Mouse (Mus musculus) intestine, embryonic 14.5 days (tissue): Measurements from ENCODE around the gene Vmn2r8. TPM values are rescaled to one million over a fixed set of nuclear protein-coding genes. Genes with fewer than 3 reads are reported as not detected.
"Not testable (repeated sequence)": the region's sequence is repeated elsewhere in the genome, so short reads cannot be mapped to it uniquely, and the experiment has no call there.

Source experiments
- ATAC-seq: fragments of 200-750 bp; cut with Nextera tagmentation; replicated peaks from 2 replicates; pipeline ENCODE4 v1.8.0; 2017; ENCODE audit warnings: low read depth, moderate number of reproducible peaks, moderate TSS enrichment, moderate library complexity; ENCODE audit not compliant: low FRiP score, low TSS enrichment
- DNase-seq: peaks from one replicate; pipeline ENCODE4 v3.0.0-alpha.2; 2018; ENCODE audit warnings: low spot score
- H3K27ac ChIP-seq: fragments of 300-500 bp; sonication (generic); 2 replicates; pipeline ENCODE4 v1.5.1; 2014; ENCODE audit warnings: low read depth, mild to moderate bottlenecking, control low read depth
- H3K27me3 ChIP-seq: fragments of 300-500 bp; sonication (generic); replicated peaks from 2 replicates; pipeline ENCODE4 v1.6.1; 2014; ENCODE audit warnings: low read length, control low read depth; ENCODE audit not compliant: control insufficient read depth, insufficient read depth
- H3K36me3 ChIP-seq: fragments of 300-500 bp; sonication (generic); 2 replicates; pipeline ENCODE4 v1.6.1; 2014; ENCODE audit warnings: low read length, control low read depth; ENCODE audit not compliant: control insufficient read depth, insufficient read depth
- H3K4me1 ChIP-seq: fragments of 300-500 bp; sonication (generic); replicated peaks from 2 replicates; pipeline ENCODE4 v1.6.1; 2014; ENCODE audit warnings: low read length, control low read depth, mixed read lengths; ENCODE audit not compliant: control insufficient read depth, insufficient read depth
- H3K4me2 ChIP-seq: fragments of 300-500 bp; sonication (generic); 2 replicates; pipeline ENCODE4 v1.6.1; 2014; ENCODE audit warnings: low read length
- H3K4me3 ChIP-seq: fragments of 300-500 bp; sonication (generic); 2 replicates; pipeline ENCODE4 v1.5.1; 2014; ENCODE audit warnings: low read depth, low read length, control low read depth, mixed read lengths
- H3K9ac ChIP-seq: fragments of 300-500 bp; sonication (generic); 2 replicates; pipeline ENCODE4 v1.6.1; 2014; ENCODE audit warnings: mild to moderate bottlenecking, low read length
- H3K9me3 ChIP-seq: fragments of 300-500 bp; sonication (generic); 2 replicates; pipeline ENCODE4 v1.6.1; 2016; ENCODE audit warnings: low read length, control low read depth; ENCODE audit not compliant: control insufficient read depth
- WGBS: fragments of 180-500 bp; shearing (Covaris S2); extraction: QIAGEN DNeasy Blood & Tissue Kit; methylation state at CpG from one replicate; pipeline ENCODE4 v1.1.7; 2014; 5-methylcytosine and 5-hydroxymethylcytosine counted together
- polyA plus RNA-seq: library from polyadenylated mRNA; unstranded; fragments of >200 nt; fragmentation: Nextera tagmentation; extraction: Ambion mirVana; gene quantifications from 2 replicates; pipeline ENCODE4 v1.2.1, GENCODE M21; 2014

Gene Vmn2r8
- polyA plus RNA-seq, 1 experiment from 2014 or later = not detected

- ATAC-seq = no peak
These were observed 48.6 kb downstream of the Vmn2r8 start for GRCm38 (mm10) chr5:108760002-108760401.

GRCm38 (mm10) chr5:108758396-108758795 is 50.3 kb downstream of the Vmn2r8 start:
- no peaks in the 10 kb centered on the region for H3K27me3 ChIP-seq
- H3K36me3 ChIP-seq = no peaks in the 10 kb centered on the region
- H3K27ac ChIP-seq = no peak overlapping the region
- no peak overlapping the region for H3K4me2 ChIP-seq
- H3K9ac ChIP-seq = no peak overlapping the region
- ATAC-seq (peak; percentile 62; the same call in 1 of the 2 replicates), DNase-seq (peak; percentile 53)
- 55% methylated on average over 3 of the region's 3 CpGs for WGBS
- no peaks in the 10 kb centered on the region for H3K9me3 ChIP-seq
- no peak overlapping the region for H3K4me3 ChIP-seq
- H3K4me1 ChIP-seq = no peaks in the 10 kb centered on the region

More at GRCm38 (mm10) chr5:108760002-108760401, 48.6 kb downstream of the Vmn2r8 start:
- WGBS = 77% methylated on average over 2 of the region's 2 CpGs
- Histone ChIP-seq H3K9me3 (no peaks in the 10 kb centered on the region), H3K9ac (no peak overlapping the region), H3K4me1 (no peaks in the 10 kb centered on the region), H3K4me3 (no peak overlapping the region), H3K4me2 (no peak overlapping the region), H3K27ac (no peak overlapping the region), H3K36me3 (no peaks in the 10 kb centered on the region), H3K27me3 (no peaks in the 10 kb centered on the region)
- DNase-seq = no peak

DNA sequence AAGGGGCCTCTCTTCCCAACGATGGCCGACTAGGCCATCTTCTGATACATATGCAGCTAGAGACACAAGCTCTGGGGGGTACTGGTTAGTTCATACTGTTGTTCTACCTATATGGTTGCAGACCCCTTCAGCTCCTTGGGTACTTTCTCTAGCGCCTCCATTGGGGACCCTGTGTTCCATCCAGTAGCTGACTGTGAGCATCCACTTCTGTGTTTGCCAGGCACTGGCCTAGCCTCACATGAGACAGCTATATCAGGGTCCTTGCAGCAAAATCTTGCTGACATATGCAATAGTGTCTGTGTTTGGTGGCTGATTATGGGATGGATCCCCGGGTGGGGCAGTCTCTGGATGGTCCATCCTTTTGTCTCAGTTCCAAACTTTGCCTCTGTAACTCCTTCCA is 57.4 kb downstream of the Vmn2r8 start:
- DNase-seq, H3K36me3 ChIP-seq, H3K9me3 ChIP-seq, H3K4me3 ChIP-seq, H3K27me3 ChIP-seq, H3K9ac ChIP-seq, H3K27ac ChIP-seq, H3K4me1 ChIP-seq, H3K4me2 ChIP-seq, ATAC-seq: not testable (repeated sequence)
- WGBS = 76% methylated on average over 4 of the region's 4 CpGs

DNA sequence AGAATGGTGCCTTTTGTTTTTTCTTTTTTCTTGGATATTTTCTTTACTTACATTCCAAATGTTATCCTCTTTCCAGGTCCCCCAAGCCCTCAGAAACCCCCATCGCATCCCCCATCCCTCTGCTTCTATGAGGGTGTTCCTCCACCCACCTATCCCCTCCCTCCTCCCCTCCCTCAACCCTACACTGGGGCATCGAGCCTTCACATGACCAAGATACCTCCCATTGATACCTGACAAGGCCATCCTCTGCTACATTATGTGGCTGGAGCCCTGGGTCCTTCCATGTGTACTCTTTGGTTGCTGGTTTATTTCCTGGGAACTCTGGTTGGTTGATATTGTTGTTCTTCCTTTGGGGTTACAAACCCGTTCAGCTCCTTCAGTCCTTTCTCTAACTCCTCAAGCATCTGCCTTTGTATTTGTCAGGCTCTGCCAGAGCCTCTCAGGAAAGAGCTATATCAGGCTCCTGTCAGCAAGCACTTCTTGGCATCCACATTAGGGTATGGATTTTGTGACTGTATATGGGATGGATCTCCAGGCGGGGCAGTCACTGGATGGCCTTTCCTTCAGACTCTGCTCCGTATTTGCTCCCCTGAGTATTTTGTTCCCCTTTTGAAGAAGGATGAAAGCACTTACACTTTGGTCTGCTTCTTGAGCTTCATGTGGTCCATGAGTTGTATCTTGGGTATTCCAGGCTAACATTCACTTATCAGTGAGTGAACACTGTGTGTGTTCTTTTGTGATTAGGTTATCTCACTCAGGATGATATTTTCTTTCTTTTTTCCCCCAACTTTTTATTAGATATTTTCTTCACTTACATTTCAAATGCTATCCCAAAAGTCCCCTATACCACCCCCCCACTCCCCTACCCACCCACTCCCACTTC is 58.1 kb downstream of the Vmn2r8 start:
- Histone ChIP-seq H3K9ac (no peak overlapping the region), H3K4me3 (no peak overlapping the region), H3K27me3 (no peaks in the 10 kb centered on the region), H3K9me3 (no peaks in the 10 kb centered on the region), H3K4me2 (no peak overlapping the region), H3K27ac (no peak overlapping the region), H3K36me3 (no peaks in the 10 kb centered on the region), H3K4me1 (no peaks in the 10 kb centered on the region)
- no peak for ATAC-seq
- 73% methylated on average over 5 of the region's 5 CpGs for WGBS
- no peak for DNase-seq

DNA sequence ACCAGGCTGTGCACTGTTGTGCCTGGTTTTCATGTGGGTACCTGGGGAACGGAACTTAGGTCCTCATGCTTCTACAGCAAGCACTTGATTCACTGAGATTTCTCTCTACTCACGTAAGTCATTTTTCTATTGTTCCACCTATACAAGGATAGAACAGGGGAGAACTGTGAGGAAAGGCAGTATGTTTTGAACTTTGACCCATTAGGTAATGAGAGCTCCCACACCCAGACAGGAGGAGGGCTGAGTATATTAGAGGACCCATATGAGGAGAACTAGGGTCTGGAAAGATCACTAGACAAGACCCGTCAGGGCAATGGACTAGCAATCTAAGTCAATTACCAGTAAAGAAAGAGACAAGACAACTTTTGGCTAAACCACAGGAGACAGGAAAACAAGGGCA is 64.0 kb downstream of the Vmn2r8 start:
- Histone ChIP-seq H3K4me2 (no peak overlapping the region), H3K4me1 (no peaks in the 10 kb centered on the region), H3K27ac (no peak overlapping the region), H3K9ac (no peak overlapping the region), H3K9me3 (no peaks in the 10 kb centered on the region), H3K36me3 (no peaks in the 10 kb centered on the region), H3K4me3 (no peak overlapping the region), H3K27me3 (no peaks in the 10 kb centered on the region)
- no peak for ATAC-seq
- DNase-seq = no peak
- 81% methylated on average over 3 of the region's 3 CpGs for WGBS

DNA sequence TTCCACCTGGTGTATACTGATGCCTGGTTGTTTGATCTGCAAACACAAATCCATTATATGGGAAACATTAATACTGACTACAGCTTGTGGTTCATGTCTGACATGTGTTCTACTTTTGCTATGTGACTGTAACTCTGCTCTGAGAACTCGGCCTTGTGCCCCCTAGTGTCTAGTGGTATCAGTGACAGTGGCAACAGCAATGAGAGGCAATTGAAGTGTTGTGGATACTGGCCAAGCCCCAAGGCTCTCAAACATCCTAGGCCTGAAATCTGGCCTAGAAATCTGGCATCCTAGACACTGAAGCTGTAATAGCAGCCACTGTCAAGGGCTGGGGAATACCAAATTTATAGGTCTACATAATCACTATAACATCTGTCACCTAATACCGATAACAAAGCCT is 64.8 kb downstream of the Vmn2r8 start:
- Histone ChIP-seq H3K27me3 (no peaks in the 10 kb centered on the region), H3K4me3 (no peak overlapping the region), H3K4me1 (no peaks in the 10 kb centered on the region), H3K4me2 (no peak overlapping the region), H3K36me3 (no peaks in the 10 kb centered on the region), H3K27ac (no peak overlapping the region), H3K9me3 (no peaks in the 10 kb centered on the region), H3K9ac (no peak overlapping the region)
- ATAC-seq (no peak), DNase-seq (no peak)
- WGBS = 59% methylated on average over 2 of the region's 2 CpGs

GRCm38 (mm10) chr5:108742596-108742995 is 66.1 kb downstream of the Vmn2r8 start:
- H3K36me3 ChIP-seq = no peaks in the 10 kb centered on the region
- WGBS = 64% methylated on average over 2 of the region's 2 CpGs
- H3K27me3 ChIP-seq = no peaks in the 10 kb centered on the region
- no peak for ATAC-seq
- H3K27ac ChIP-seq = no peak overlapping the region
- no peak overlapping the region for H3K4me3 ChIP-seq
- no peak overlapping the region for H3K4me2 ChIP-seq
- no peaks in the 10 kb centered on the region for H3K9me3 ChIP-seq
- DNase-seq = no peak
- H3K4me1 ChIP-seq = no peaks in the 10 kb centered on the region
- no peak overlapping the region for H3K9ac ChIP-seq

GRCm38 (mm10) chr5:108741844-108742243 is 66.8 kb downstream of the Vmn2r8 start:
- Histone ChIP-seq H3K4me3 (no peak overlapping the region), H3K27me3 (no peaks in the 10 kb centered on the region), H3K27ac (no peak overlapping the region), H3K9me3 (no peaks in the 10 kb centered on the region), H3K4me1 (no peaks in the 10 kb centered on the region), H3K9ac (no peak overlapping the region), H3K4me2 (no peak overlapping the region), H3K36me3 (no peaks in the 10 kb centered on the region)
- DNase-seq (no peak), ATAC-seq (no peak)
- 81% methylated on average over 2 of the region's 2 CpGs for WGBS
